Mouse (Mus musculus) lung, adult 2 months (tissue): ENCODE measurements around the gene Atp6v0a1. TPM values are rescaled to one million over a fixed set of nuclear protein-coding genes. Genes with fewer than 3 reads are reported as not detected.

Experiments
- DNase-seq: peaks from one replicate; pipeline ENCODE4 v3.0.0; 2022
- H3K4me1 ChIP-seq: fragments of 200-500 bp; 2 replicates; pipeline ENCODE4 v1.6.1; 2011; ENCODE audit warnings: low read length; ENCODE audit not compliant: control insufficient read depth, insufficient read depth
- H3K4me3 ChIP-seq: fragments of 200-500 bp; replicated peaks from 2 replicates; pipeline ENCODE3; 2011; ENCODE audit warnings: low read depth, mild to moderate bottlenecking, control low read depth, low read length; ENCODE audit errors: extremely low read depth
- CTCF ChIP-seq: fragments of 200-500 bp; IDR thresholded peaks from 2 replicates; pipeline ENCODE4 v1.5.1; 2011; ENCODE audit warnings: mild to moderate bottlenecking, low read length, control low read depth; ENCODE audit not compliant: insufficient read depth
- POLR2A ChIP-seq: fragments of 200-500 bp; IDR thresholded peaks from 2 replicates; pipeline ENCODE4 v1.6.1; 2011; ENCODE audit warnings: low read depth, mild to moderate bottlenecking, control low read depth, low read length, borderline replicate concordance; ENCODE audit errors: extremely low read depth
- WGBS: fragments of 180-500 bp; shearing (Covaris S2); methylation state at CpG from one replicate; pipeline ENCODE4 v1.1.7; 2018; 5-methylcytosine and 5-hydroxymethylcytosine counted together
- polyA plus RNA-seq: library from polyadenylated mRNA; depleted of rRNA; stranded (reverse); fragments of >200 nt; gene quantifications from 2 replicates; pipeline ENCODE4 v1.2.3, GENCODE M21; 2012

Gene Atp6v0a1
- polyA plus RNA-seq, 1 experiment = 102 TPM

- H3K4me1 ChIP-seq = peaks cover 4% of the 10 kb centered on the region
- H3K4me3 ChIP-seq = peak overlapping the region; percentile 89
- WGBS = 2% methylated on average over 29 of the region's 29 CpGs
- DNase-seq = peak; percentile 44
- TF ChIP-seq POLR2A (no peak), CTCF (no peak)
These were observed 884 bp downstream of the Atp6v0a1 start for GRCm38 (mm10) chr11:101009888-101010784.

- TF ChIP-seq POLR2A (no peak), CTCF (no peak)
- no peak overlapping the region for H3K4me3 ChIP-seq
- H3K4me1 ChIP-seq = peaks cover 4% of the 10 kb centered on the region
- WGBS = 64% methylated on average over 6 of the region's 6 CpGs
- no peak for DNase-seq
These were observed 2.4 kb downstream of the Atp6v0a1 start for GRCm38 (mm10) chr11:101011641-101012040.

GRCm38 (mm10) chr11:101023371-101023770, 14.1 kb downstream of the Atp6v0a1 start:
- no peaks in the 10 kb centered on the region for H3K4me1 ChIP-seq
- TF ChIP-seq CTCF (no peak), POLR2A (no peak)
- no peak for DNase-seq
- WGBS = 81% methylated on average over 12 of the region's 12 CpGs
- H3K4me3 ChIP-seq = no peak overlapping the region

- Histone ChIP-seq H3K4me3 (no peak overlapping the region), H3K4me1 (no peaks in the 10 kb centered on the region)
- no peak for TF ChIP-seq CTCF
- no peak for TF ChIP-seq POLR2A
- no peak for DNase-seq
- WGBS = 86% methylated on average over 4 of the region's 4 CpGs
These were observed 14.7 kb downstream of the Atp6v0a1 start for GRCm38 (mm10) chr11:101024001-101024400.

- no peak for TF ChIP-seq CTCF
- no peak for TF ChIP-seq POLR2A
- DNase-seq = no peak
- H3K4me3 ChIP-seq = no peak overlapping the region
- H3K4me1 ChIP-seq = no peaks in the 10 kb centered on the region
- WGBS = 89% methylated on average over 11 of the region's 11 CpGs
These were observed 17.9 kb downstream of the Atp6v0a1 start for GRCm38 (mm10) chr11:101027121-101027520.

GRCm38 (mm10) chr11:101029320-101029719, 20.1 kb downstream of the Atp6v0a1 start:
- no peak for DNase-seq
- WGBS = 92% methylated on average over 8 of the region's 8 CpGs
- no peak for TF ChIP-seq POLR2A
- TF ChIP-seq CTCF = no peak

GRCm38 (mm10) chr11:101030136-101030807, 21.0 kb downstream of the Atp6v0a1 start:
- TF ChIP-seq CTCF (no peak), POLR2A (no peak)
- no peak overlapping the region for H3K4me3 ChIP-seq
- 86% methylated on average over 10 of the region's 10 CpGs for WGBS
- DNase-seq = no peak
- H3K4me1 ChIP-seq = no peaks in the 10 kb centered on the region

More at GRCm38 (mm10) chr11:101029320-101029719, 20.1 kb downstream of the Atp6v0a1 start:
- Histone ChIP-seq H3K4me3 (no peak overlapping the region), H3K4me1 (no peaks in the 10 kb centered on the region)

GRCm38 (mm10) chr11:101030808-101031156, 21.5 kb downstream of the Atp6v0a1 start:
- DNase-seq = no peak
- no peak for TF ChIP-seq CTCF
- TF ChIP-seq POLR2A = no peak
- WGBS = 82% methylated on average over 4 of the region's 4 CpGs
- no peak overlapping the region for H3K4me3 ChIP-seq
- H3K4me1 ChIP-seq = no peaks in the 10 kb centered on the region

GRCm38 (mm10) chr11:101031470-101031869, 22.2 kb downstream of the Atp6v0a1 start:
- 86% methylated on average over 1 of the region's 1 CpGs for WGBS
- no peak for DNase-seq
- Histone ChIP-seq H3K4me3 (no peak overlapping the region), H3K4me1 (no peaks in the 10 kb centered on the region)
- TF ChIP-seq POLR2A (no peak), CTCF (no peak)

GRCm38 (mm10) chr11:101033856-101034500, 24.7 kb downstream of the Atp6v0a1 start:
- Histone ChIP-seq H3K4me1 (no peaks in the 10 kb centered on the region), H3K4me3 (no peak overlapping the region)
- WGBS = 93% methylated on average over 17 of the region's 17 CpGs
- TF ChIP-seq POLR2A (no peak), CTCF (no peak)
- DNase-seq = no peak
